Mouse (Mus musculus) yolk sac, embryonic 10.5 days (tissue): ENCODE results near the gene Mfsd10.

Experiments used
- DNase-seq: peaks from one replicate; pipeline ENCODE4 v3.0.0-alpha.2; 2017; ENCODE audit warnings: low spot score

The Mfsd10 gene

DNA sequence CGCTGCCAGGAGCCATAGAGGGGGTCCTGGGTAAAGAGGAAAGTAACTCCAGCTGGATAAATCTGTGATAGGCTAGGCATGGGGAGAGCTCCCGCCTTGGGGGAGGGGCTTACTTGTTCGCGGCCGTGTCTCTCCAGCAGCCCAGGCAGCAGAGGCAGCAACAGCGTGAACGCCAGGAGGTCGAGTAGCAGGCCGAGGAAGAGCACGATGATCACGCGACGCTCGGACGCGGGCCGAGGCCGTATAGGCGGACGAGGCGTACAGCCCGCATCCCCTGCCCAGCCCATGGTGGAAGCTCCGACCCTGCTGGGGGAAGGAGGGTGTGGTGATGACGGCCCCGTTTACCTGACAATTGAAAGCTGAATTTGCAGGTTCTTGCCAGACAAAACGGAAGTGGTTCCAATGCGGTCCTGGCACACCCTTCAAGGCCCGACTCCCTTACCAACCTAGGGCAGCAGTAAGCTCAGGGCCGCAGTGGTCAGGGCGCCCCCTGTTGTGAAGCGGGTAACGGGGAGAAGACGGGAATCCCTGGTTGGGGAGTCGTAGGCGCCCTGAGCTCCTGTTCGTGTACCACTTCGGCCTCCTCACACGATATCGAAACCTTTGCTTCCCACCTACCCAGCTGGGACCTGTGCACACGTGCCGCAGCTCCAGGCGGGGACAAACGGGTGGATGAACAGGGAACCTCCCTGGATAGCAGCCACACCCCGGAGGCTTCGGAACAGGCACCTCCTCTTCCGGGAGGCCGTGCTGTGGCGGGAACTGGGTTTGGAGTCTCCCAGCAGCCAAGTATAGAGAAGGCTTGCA, at the start of gene Mfsd10:
Gene Mfsd10 (minus strand): TSS at position 732 of the 807 bp plus-strand sequence.
- peak; percentile 86 for DNase-seq

DNA sequence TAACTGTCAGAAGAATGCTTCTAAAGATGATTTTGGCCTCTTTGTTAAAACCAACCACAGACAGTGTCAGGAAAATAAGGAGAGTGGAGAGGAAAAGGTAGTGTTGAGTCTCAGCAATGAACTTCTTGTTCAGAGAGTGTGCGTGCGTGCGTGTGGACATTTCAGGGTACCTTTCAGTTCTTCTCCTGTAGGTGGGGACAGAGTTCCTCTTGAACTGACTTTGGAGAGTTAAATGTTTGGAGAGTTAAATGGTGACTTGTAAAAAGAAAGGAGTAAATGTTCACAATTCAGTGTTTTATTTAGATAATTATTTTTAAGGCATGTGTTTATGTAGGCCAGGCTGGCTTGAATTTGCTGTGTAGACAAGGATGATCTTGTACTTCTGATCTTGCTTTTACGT, 33.3 kb upstream of the Mfsd10 start:
- DNase-seq, result no peak

DNA sequence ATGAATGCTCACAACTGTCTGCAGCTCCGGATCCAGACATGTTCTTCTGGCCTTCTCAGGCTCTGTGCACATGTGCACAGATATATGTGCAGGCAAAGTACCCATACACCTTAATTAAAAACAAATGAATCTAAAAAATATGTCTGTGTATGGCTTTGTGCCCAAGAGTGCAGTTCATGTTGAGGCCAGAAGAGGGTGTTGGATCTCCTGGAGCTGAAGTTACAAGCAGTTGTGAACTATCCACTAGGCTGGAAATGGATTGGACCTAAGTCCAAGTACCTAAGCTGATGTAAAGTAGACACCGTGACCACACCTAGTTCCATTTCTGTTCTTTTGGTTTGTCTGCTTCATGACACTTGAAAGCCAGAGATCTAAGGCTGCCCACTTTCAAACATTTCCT, 32.5 kb upstream of the Mfsd10 start:
- DNase-seq, result no peak

- no peak for DNase-seq
Observed at GRCm38 (mm10) chr5:34663231-34663630, 26.2 kb upstream of the Mfsd10 start.

DNA sequence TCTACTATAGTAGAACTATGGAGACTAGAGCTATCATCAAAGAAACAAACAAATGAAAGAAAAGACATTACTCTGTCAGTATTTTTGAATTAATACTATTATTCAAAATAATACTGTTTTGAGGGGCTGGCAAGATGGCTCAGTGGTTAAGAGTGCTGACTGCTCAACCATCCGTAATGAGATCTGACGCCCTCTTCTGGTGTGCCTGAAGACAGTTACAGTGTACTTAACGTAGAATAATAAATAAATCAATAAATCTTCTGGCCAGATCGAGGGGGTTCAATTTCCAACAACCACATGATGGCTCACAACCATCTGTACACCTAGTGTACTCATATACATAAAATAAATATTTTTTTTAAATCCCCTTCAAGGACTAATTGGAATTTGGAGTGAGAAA, 24.9 kb upstream of the Mfsd10 start:
- DNase-seq, result no peak

DNA sequence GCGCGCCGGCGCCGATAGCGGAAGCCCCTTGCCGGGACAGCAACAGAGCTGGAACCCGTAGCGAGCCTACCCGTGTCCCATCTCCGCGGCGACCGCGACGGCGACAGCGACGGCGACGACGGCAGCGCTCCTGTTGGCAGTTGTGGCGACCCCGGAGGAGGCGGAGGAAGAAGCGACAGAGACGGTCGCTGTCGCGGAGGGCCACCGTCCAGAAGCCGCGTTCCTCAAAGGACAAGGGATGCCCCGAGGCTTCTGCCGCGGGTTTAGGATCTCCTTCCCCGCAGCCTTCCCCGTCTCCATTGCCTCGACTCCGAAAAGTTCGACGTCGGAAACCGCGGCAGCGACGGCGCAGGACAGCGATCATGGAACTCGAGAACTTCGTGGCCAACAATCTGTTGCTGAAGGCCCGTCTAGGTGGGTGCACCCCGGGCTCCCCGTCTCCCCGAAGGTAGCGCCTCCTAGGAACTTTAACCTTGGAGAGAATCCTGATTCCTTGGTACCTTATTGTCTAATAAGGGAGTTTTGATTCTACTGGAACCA, 23.6 kb upstream of the Mfsd10 start:
- DNase-seq, result no peak

DNA sequence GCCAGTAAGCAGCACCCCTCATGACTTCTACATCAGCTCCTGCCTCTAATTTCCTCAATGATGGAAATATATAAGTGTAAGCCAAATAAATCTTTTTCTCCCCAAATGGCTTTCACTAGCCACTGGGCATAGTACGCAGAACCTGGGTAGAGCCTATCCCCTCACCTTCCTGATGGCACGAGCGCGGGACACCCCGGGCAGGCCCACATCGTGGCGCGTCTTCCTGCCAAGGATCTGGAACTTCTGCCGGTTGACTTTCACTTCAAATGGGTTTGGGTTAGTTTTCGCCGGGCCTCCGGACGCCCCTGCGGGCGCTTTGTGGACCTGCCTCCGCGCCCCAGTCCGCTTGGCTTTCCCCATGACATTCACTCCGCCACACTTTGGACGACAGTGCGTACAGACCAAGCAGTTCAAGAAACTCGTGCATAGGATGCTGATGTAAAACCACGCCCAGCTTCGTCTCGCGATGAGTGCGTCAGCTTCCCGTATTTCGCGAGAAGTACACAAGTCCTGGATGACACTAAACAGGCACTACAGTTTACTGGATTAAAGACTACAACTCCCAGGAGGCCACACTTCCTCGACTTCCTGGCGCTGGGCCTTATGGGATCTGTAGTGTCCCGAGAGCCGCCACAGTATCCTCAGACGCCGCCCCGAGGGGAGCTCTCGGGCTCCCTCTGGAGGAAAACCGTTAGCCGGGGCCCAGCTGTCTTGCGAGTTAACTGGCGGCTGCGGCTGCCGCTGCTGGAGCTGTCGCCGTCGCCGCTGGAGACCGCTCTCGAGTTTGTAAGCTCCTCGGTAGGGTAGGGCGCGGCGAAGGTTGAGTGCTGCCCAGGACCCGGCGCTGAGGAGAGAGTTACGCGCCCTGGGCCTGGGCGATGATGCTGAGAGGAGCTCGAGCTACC, 22.9 kb upstream of the Mfsd10 start, which contains the start of the genes Nop14 and Grk4:
Gene Nop14 (minus strand): TSS at position 463 of the 905 bp plus-strand sequence.
Gene Grk4 (plus strand): TSS at position 694 of the 905 bp plus-strand sequence.
- peak; percentile 99 for DNase-seq

- DNase-seq, result no peak
Observed at GRCm38 (mm10) chr5:34657556-34657955, 20.5 kb upstream of the Mfsd10 start.

GRCm38 (mm10) chr5:34654881-34655280, 17.9 kb upstream of the Mfsd10 start:
- no peak for DNase-seq

- no peak for DNase-seq
Observed at GRCm38 (mm10) chr5:34652961-34653360, 15.9 kb upstream of the Mfsd10 start.

DNA sequence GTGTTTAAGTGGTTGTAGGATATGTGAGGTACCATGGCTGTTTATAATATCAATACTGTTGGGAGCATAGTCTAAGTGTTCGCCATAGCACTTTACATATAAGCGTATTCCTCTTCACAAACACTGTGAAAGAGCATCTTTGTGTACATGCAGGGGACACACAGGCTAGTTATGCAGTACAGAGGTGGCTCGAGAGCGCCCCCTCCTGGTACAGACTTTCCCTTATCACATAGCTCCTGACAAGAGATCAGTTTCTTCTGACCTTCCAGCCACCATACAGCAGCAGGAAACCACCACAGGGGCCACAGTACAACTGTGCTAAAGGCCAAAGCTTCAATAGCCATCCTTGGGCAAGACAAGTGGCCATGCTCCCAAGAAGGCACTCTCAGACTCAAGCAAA, 10.6 kb upstream of the Mfsd10 start:
- no peak for DNase-seq

- no peak for DNase-seq
Observed at GRCm38 (mm10) chr5:34642932-34643331, 5.9 kb upstream of the Mfsd10 start.

GRCm38 (mm10) chr5:34641991-34642390, 5.0 kb upstream of the Mfsd10 start:
- DNase-seq, result no peak

DNA sequence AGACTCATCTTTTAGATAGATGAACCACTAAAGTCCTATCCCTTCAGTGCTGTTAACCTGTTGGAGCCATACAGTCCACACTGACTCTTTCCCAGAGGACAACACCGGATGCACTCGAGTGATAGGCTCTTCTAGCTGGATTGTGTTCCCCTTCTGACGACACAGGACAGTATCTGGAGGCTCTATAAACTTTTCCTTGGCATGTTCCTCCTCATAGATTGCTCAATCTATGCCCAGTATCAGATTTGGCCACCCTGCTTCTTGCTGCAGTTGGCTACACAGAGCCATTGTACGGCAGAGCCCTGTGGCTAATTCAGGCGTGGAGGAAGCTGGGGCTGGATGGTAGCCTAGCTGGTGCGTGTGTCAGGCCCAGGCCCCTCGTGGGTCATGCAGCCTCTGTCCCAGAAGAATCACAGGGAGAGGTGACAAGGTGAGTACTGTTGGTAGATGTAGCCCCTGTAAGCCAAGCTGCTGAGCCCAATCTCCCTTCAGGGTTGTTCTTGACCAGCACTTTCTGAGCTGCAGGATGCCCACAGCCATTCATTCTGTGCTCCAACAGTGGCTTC, 662 bp upstream of the Mfsd10 start:
- no peak for DNase-seq

DNA sequence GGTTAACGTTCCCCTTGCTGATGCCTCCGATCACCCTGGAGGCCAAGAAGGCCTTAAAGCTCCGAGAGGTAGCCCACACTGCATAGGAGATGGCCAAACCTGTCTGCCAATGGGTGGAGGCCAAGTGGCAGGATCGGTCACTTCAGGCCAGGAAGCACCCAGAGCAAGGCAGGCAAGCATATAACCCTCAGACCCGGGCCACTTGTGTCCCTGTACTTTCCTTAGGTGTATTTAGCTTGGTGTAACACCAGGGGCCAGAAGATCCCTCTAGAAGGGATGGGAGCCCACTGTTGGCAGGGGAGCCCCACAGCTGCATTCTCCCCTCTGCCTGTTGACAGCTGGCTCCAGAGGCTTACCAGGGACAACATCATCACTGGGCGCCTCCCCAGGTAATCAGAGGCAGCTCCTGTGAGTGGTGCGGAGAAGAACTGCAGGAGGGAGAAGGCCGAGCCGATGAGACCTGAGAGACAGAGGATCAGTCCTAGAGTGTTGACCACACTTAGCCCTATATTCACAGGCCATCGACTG, 1.3 kb downstream of the Mfsd10 start:
- DNase-seq, result no peak

GRCm38 (mm10) chr5:34634746-34635400, 2.1 kb downstream of the Mfsd10 start:
- DNase-seq, result no peak

GRCm38 (mm10) chr5:34633641-34634040, 3.4 kb downstream of the Mfsd10 start:
- DNase-seq, result no peak

DNA sequence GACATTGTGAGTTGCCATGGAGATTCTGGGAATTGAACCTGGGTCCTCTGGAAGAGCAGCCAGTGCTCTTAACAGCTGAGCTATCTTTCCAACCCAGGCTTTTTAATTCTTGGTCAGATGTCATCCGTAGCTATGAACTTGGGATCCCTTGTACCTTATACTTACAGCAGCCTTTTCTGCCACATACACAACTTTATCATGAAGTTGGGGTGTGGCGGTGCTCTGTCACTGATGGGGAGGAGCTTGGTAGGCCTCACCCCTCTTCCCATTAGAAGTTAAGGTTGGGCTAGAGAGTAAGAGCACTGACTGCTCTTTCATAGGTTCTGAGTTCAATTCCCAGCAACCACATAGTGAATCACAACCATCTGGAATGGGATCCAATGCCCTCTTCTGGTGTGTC, 4.0 kb downstream of the Mfsd10 start:
- DNase-seq, result no peak

GRCm38 (mm10) chr5:34609966-34610365, 27.0 kb downstream of the Mfsd10 start:
- no peak for DNase-seq

GRCm38 (mm10) chr5:34608226-34608625, 28.8 kb downstream of the Mfsd10 start:
- no peak for DNase-seq

GRCm38 (mm10) chr5:34607100-34607880, 29.7 kb downstream of the Mfsd10 start:
- DNase-seq, result no peak
